Mouse (Mus musculus) testis, postnatal 14 days (tissue): Measurements from ENCODE around the gene Fstl4.

Experiments used
- DNase-seq: peaks from one replicate; pipeline ENCODE4 v3.0.0; 2021; ENCODE audit warnings: low spot score

Fstl4 gene

GRCm38 (mm10) chr11:53231836-53232235 is 467.4 kb downstream of the Fstl4 start:
- DNase-seq, result no peak

GRCm38 (mm10) chr11:53233590-53233989 is 469.2 kb downstream of the Fstl4 start:
- no peak for DNase-seq
